Mouse (Mus musculus) layer of hippocampus, adult 11-12 months (tissue): Measurements from ENCODE around the gene Manf.

Experiments used
- DNase-seq: peaks from one replicate; pipeline ENCODE4 v3.0.0; 2022; ENCODE audit warnings: low spot score

Manf gene

DNA sequence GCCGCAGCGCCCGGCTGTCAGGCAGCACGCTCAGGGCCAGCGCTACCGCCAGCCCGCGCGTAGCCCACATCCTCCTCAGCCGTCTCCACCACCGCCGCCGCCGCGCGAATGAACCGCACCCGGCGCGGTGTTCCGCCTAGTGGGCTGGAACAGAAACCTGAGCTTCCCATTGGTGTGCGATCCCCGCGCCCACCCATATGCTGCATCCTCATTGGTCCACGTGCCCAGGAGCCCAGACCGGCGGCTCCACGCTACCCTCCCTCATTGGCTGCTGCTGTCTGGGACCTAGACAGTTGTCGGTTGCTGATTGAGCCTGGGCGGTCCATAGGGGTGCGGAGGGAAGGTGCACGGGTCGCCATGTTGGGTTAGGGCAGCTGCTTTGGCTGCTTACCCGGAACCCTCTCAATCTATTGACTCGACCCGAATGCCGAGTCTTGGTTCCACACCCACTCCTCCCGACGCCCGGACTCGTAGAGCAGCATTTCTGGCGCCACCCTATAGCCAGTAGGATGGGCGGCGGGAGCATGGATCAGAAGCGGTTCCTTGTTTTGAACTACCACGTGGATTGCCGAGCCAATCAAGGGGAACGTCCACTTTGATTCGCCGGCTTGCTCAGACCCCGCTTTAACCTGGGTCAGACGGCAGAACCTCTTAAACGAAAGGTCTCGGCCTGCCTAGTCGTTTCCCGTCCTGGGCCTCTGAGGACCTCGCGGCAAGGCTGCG lies at the start of gene Manf:
Manf (minus strand) TSS at position 151 of the 723 bp plus-strand sequence.
- peak; percentile 99 for DNase-seq

DNA sequence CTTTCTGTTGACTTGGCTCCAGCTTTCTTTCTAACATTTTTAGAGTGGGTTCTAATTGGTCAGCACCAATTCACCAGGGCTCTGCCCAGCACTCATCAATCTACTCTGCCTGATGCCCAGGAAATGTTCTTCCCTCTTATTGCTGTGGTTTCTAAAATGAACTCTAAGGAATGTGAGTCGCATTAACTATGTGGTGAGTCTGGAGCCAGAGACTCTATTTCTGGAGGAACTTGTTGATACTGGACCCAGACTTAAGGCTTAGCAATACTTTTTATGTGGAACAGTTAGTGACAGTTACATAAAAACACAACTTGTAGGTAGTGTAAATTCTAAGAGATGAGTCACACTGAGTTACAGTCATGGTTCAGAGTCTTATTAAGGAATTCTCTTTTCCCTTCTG lies 43.2 kb upstream of the Manf start:
- DNase-seq: no peak

DNA sequence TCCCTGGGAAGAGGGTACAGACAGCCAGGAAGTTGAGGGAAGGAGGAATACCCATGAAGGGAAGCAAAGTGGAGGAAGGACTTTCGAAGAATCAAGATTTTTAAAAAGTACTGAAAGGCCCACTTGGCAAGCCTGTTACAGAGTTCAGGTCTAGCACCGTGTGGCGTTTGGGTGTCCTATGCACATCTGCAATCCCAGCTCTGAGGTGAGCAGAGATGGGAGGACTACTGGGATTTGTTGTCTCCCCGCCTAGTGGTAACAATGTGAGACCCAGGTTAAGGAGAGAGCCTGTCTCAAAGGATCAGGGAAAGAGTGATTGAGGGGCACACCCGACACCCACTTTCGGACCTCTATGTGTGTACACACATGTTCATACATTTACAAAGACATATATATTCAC lies 23.1 kb upstream of the Manf start:
- DNase-seq: no peak

DNA sequence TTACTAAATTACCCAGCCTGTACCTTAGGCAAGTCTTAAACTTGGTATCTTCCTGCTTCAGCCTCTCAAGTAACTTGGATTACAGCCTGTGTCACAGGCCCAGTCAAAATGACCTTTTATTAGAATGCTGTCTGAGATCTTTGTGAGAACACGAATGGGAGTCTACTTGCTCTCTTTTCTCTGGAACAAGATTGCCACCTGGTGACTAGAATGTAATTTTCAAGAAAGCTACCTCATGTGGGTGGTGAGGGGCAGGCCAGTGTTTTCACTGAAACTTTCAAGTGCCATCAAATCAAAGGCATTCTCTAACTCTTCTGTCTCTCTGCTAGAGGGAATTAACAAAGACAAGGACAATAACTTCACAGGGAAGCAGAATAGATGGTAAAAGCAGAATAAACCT lies 22.0 kb upstream of the Manf start:
- DNase-seq: no peak

DNA sequence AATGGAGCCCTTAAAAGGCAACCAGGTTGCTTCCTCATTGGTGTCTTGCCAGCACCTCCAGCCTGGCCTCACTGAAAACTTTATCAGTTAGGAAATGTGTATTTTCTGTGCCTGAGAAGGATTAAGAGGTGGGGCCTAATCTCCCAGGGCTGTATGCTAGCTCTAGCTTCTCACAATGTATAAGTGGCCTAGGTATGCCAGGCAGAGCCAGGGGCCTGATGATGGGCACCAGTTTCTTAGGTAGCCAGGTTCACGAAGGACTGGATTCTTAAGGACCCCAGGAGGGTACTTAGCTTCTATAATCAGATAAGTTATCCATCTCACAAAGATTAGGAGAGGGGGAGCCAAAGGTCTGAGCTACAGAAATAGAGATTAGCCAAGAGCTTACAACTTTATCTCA lies 19.8 kb upstream of the Manf start:
- no peak for DNase-seq

DNA sequence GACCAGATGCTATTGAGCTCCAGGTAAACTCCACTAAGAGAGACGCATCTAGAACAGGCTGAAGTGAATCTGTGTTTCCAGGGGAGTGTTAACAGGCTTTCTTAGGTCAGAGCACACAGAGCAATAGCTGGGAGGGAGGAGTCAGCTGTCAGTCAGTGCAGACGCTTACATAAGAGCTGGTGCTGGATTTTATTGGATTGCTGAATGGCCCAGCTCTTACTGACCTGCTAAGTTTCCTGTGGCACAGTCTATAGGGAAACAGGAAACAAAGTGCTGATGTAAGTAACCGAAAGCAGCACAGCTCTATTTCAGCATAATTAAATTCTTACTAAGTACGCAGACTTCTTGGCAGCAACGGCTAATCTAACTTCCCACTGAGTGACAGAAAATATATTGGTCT lies 16.9 kb upstream of the Manf start:
- DNase-seq: no peak

DNA sequence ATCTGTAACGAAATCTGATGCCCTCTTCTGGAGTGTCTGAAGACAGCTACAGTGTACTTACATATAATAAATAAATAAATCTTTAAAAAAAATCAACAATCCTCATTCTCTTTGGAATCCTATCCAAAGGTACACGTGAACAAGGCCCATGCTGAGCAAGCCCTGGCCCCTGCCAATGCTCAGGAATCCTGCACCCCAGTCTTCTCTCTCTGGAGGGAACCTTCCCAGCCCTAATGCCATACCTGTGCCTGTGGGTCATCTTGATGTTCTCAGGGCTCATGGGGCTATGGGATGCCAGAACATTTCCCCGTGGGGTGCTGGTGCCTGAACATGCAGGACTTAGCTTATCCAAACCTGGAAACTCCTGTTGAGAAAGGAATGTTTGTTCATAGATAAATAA lies 16.4 kb upstream of the Manf start:
- DNase-seq: no peak

DNA sequence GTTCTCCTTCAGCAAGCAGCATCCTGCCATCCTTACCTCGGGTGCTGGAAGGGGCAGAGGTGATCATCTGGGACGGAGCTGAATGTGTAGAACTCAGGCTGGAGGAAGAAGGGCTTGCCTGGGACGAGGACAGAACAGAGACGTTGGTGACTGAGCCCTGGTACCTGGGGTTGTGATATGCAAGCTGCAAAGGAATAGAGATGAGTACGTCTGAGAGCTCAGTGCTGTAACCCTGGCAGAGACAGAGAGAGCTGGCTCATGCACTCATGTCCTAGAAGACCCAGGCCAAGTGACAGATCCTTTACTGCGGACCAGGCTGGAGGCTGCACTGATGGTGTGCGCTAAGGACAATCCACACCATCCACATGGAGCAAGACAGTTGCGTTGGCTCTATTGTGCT lies 14.8 kb upstream of the Manf start:
- DNase-seq: no peak

DNA sequence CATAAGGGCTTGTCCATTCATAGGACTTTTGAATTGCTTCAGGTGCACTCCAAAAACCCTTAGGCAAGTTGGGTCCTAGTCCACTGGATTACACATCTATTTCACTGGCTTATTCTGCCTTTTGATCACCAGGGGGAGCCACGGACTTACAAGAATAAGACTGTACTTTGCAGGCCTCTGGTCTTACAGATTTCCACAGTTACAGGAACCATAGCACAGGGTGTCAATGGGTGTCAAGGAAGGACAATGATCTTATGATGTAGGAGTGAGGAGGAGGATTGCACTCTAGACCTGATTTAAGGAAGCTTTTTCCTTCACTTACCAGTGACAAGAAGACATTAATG lies 12.0 kb upstream of the Manf start:
- no peak for DNase-seq

DNA sequence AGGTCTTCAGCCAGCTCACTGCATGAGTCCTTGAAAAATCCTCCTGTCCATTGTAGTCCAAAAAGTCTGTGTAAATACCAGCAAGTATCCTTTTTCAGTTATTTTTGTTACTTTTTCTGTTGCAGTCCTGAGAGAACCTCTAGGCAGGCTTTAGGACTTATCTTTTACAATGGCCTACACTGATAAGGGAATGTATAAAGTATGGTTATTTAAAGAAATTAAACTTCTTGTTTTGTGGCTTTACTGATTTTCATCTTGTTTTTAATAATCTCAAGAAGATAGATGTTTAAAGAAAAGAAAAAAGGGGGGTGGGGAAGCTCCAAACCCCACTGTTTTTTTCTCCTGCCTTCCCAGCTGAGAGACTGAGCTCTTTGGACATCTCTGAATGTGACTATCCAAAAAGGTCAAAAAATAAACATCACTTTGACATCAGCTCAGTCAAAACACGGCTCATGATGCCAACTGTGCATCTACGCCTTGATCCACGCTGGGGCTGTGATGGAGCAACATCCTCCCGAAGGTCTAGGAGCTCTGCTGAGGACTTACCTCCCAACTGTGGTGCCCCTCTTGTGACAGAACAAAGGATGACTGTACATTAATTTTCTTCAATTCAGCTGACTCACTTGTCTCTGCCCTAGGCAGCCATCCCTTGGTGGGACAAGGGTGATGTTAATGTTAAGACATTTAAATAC lies 11.5 kb upstream of the Manf start:
- no peak for DNase-seq

DNA sequence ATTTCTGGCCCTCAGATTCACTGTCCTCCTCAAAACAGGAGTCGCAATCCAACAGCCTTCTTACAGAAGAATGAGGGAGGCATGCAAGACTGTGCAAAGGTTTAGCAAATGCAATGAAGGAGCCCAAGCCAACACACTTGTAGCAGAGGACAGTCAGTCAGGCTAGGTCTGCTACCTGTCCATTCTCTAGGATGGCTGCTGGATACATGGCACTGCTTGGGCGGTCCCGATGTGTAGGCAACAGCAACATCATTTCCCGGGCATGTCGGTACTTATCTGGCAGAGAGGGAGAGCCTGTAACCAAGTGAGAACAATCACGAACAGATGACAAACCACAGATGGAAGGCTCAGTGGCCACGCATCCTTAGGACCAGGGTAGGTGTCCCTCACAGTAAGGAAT lies 9.8 kb upstream of the Manf start:
- no peak for DNase-seq

DNA sequence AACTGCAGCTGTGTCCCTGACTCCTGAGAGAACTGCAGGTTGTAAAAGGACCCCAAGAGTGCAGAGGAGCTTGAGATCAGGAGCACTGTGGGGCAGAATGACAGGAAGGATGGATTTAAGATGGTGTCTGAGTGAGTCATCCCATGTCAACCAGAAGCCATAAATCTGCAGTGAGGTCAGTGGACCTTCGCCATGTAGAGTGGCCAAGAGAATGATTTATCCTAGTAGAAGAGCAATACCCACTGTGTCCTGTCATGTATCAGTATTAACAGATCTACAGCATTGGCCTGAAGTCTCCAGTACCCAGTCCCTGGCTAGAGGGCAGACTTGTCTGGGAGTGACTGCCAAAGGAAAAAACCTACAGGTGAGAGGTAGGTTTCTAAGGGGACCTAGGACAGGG lies 7.1 kb upstream of the Manf start:
- no peak for DNase-seq

DNA sequence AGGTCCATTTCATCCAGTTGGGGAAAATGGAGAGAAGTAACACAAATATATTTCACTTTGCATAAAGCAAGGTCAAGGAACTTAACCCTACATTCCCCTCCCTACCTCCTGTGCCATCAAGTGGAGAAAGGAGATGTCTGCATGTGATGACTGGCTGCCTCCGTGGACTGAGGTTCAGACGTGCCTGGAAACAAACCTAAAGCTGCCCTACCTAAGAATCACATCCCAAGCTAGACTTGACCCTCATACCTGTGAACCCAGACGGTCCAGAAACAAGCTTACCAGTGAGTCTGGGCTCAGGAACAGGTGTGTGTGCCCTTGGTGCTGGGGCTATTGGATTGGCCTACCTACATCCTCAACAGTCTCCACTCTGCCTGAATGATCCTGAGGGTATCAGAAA lies 1.5 kb upstream of the Manf start:
- DNase-seq: no peak

DNA sequence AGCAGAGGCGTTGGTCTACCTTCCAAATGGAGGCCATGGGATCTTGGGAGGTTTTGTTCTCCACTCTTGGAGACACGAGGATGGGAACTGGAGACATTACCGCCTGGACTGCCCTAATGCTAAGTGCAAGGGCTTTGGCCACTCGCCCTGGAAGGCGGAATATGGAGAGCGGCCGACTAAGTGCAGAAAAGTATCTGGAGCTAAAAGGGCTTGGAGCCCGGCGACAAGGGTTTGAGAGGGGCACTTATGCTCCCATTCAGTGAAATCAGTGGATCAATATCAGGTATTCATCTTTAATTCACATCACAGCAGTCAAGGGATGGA lies 735 bp upstream of the Manf start:
- no peak for DNase-seq

DNA sequence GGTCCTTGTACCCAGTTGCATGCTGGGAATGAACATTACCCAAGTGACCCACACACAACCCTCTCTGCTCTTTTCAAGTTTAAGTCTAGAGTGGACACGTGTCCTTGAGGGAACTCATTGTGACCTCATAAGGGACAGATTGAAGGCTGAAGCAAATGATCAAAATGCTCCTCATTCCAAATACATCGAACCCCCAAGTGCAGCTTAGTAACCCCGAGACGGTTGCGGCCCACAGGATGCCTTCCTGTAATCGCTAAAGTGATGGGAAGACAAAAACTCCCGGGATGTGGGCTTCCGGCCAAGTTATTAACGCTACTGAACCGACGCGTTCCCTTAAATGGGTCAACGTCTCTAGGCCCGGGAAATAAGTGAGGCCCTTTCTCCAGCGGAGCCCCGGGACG lies 438 bp downstream of the Manf start:
- no peak for DNase-seq

DNA sequence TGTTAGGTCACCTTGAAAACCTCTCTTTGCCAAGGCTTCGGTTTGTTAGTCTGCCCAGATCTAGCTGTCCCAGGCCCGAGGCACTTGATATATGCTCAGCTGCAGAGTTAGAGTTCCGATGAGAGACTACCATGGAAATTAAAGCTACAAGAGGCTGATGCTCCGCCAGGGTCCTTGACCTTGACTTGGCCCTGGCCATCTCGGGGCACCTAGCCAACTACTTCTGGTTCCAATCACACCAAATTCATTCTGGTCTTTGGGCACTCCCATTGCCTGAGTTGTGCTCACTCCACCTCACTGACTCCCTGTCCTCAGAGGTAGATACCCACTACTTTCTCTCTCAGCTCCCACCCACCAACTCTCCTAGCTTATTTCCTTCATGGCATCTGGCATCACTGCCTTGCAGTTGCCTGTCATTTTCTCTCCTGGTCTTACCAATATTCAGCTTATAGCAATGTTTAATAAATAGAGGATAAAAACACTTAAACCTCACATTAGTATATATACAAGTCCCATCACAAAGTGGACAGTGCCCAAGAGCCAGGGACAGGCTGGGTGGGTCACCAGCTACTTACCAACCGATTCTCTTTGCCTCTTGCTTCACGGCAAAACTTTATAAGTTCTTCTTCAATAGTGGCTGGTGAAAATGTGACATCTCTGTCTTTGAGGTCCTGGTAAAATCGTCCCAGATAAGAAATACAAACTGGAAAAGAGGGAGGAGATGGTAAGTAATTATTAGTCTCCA lies 1.1 kb downstream of the Manf start:
- DNase-seq: no peak

DNA sequence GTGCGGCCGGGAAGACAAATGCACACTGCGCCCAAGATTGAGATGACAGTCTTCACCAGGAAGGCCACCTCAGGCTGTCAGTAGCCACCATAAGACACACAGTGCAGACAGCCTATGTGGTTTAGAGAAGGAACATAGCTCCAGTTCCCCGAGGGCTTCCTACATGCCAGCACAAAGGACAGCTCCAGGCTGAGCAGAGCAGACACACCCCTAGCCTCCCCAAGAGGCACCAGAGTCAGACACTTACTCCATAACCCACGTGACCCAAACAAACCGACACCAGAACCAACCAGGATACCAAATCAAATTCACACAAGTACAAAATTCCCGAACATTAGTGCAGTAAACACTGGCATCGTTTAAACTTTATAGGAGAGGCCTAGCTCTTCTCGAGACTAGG lies 2.5 kb downstream of the Manf start:
- no peak for DNase-seq

DNA sequence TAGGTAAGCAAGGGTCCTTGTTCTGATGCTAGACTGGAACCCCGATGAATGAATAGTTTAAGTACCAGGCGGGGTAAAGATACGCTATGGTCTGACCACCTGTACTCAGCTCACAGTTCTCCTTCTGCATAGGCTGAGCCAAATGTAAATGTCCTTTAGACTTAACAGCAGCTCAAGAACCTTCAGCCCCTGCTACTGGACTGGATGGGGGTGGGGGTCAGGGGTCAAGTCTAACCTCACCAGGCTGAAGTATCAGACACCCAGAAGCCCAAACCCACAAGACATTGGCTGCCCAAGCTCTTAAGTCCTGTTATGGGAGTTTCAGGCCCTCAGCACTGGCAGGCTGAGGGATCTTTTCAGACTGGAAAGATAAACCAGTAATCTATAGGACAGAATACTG lies 3.4 kb downstream of the Manf start:
- no peak for DNase-seq

DNA sequence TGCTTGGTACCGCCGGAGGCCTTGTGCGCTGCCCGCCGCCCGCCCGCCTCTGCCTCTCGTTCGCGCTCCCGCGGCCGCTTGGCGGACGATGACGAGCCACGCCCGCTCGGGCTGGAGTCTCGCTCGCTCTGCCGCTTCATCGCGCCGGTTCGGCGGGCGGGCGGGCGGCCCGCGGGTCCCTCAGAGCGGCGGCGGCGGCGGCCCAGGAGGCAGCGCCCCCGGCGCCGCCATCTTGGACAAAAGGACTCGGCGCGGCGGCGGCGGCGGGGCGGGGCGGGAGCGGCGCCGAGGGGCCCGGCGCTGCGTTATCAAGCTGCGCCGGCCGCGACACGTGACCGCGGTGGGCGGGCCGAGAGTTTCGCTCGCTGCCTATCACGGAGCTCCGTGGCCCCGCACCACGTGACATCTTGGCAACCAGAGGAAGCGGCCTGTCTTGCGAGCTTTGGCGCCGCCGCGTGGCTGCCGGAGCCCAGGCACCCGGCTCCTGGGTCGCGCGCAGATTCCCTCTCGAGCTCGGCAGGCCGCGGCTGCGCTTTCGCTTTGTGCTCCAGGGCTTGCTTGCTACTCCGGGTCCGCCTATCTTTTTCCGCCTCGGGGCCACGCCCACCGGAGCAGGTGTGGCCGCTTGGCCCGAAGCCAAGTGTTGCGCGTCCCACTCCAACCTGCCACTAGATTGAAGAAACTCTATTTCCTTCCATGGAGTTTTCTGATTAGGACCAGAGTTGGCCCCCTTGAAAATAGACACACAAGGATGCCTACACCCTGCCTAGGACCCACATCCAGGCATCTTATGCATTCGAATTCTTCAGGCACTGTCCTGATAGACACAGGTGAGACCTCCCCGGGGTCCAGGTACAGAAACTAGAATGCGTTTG lies 4.7 kb downstream of the Manf start, which contains the start of gene Rbm15b:
Rbm15b (minus strand) TSS at position 601 of the 875 bp plus-strand sequence.
- DNase-seq: peak; percentile 99

DNA sequence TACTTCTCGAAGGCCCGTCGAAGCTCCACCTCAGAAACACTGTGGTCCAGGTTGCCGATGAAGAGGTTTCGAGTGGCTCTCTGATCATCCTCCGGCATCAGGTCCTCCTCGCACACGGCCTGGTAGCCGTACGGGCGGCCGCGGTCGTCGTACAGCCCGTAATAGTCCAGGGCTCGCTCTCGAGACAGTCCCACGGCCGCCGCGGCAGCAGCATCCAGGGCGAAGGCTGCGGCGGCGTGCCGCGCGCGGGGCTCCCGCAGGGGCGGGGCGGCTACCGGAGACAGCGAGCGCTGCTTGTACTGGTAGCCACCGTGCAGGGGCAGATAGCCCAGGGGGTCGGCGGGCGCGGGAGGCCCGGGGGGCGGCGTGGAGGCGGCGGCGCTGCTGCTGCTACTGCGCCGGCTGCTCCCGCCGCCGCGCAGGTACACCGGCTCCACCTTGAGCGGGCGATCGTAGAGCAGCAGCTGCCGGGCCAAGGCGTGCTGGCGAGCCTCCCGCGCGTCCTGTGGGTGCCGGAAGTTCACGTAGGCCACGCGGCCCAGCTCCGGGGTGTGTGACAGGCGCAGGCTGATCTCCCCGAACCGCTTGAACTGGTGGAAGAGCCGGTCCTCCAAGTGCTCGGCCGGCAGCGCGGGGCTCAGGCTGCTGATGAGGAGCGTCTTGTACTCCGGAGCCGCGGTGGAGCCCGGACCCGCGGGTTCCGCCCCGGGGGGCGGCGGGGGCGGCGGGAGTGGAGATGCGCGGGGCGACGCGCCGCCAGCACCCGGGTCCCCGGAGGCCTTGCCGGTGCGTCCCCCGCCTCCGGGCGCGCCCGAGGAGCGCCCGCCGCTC lies 5.7 kb downstream of the Manf start:
- peak; percentile 50 for DNase-seq
